Mouse (Mus musculus) embryonic stem cell, embryonic (primary cell): ENCODE results near the gene N4bp2l2.

Experiments used
- CTCF ChIA-PET, 4 experiments: fragments of 300-600 bp in 2 of 4; fragments of 350-600 bp in 2 of 4; sonication (Branson Sonifier 250); formaldehyde crosslinking; loops; one replicate each; lab custom pipeline; 2022; ENCODE audit warnings: inconsistent platforms in 2 of 4; lab: Charles Lee
- POLR2A ChIA-PET, 4 experiments: fragments of 300-600 bp in 2 of 4; fragments of 350-600 bp in 2 of 4; sonication (Branson Sonifier 250); formaldehyde crosslinking; loops; one replicate each; lab custom pipeline; 2022; ENCODE audit warnings: antibody characterized with exemption in 4 of 4, inconsistent platforms in 1 of 4; lab: Charles Lee

Gene N4bp2l2

DNA sequence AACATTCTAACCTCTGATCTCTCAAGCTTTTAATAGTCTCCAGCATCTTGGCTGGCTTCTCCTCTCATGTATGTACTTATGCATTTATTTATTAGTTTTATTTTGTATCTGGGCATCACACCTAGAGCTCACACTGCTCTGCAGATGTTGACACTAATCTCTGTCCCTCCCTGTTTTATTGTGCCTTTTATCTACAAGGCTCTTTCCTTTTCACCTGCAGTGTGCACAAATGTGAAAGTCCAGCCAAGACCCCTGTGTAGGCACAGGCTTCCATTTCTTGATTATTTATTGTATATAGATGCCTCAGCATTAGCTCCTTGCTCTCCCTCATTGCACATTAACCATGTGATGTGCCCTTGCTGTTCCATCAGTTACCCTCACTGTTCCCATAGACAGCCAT is 104.6 kb downstream of the N4bp2l2 start:
- POLR2A ChIA-PET, result interaction anchor here in 2 of 4 experiments (0.7 to 1.4 kb wide), 4 partner anchors 10 to 39 kb away, joined by 3 read pairs; partner anchors contain the start of gene Brca2 (in 2 of the 2)

DNA sequence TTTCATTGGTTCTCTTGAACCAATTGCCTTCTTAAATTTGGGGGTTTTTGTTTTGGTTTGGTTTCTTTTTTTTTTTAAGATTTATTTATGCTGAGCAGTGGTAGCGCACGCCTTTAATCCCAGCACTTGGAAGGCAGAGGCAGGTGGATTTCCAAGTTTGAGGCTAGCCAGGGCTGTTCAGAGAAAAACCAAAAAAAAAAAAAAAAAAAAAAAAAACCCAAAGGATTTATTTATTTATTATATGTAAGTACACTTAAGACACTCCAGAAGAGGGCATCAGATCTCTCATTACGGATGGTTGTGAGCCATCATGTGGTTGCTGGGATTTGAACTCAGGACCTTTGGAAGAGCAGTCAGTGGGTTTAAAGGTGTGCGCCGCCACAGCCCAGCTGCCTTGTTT is 105.1 kb downstream of the N4bp2l2 start:
- ChIA-PET POLR2A (interaction anchor here in 1 of 4 experiments (1.4 kb wide), 1 partner anchor 13 kb away, joined by 3 read pairs; no protein-coding TSS in a partner anchor), CTCF (interaction anchor here in 1 of 4 experiments (0.7 kb wide), 1 partner anchor 15 kb away, joined by 4 read pairs; no protein-coding TSS in a partner anchor)

More for the DNA sequence above, 104.6 kb downstream of the N4bp2l2 start:
- CTCF ChIA-PET, result interaction anchor here in 1 of 4 experiments (0.7 kb wide), 1 partner anchor 14 kb away, joined by 4 read pairs; no protein-coding TSS in a partner anchor

DNA sequence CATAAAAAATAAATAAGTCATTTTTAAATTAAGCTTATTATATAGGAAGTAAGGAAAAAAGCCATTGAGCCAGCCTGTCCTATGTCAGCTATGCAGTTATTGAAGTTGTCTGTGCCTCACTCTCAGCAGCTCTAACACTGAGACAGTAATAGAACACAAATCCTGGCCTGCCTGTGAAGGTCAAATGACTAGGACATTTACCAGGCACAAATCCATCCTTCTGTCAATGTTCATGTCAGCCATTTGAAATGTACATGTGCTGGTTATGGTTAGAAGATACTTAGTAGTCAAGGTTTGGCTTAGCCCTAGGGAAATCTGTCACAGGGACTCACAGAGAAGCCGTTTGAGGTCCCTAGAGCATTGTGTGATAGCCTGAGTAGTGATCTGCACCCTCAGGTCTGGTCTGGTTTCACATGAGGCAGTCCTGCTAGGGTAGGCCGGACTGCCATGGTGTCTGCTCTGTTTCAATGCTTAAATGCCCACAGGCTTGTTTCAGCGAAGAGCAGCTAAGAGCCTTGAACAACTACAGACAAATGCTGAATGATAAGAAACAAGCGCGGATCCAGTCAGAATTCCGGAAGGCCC is 106.4 kb downstream of the N4bp2l2 start:
- ChIA-PET POLR2A (interaction anchor here in 3 of 4 experiments (0.5 to 2.7 kb wide), 7 partner anchors 12 to 60 kb away, joined by 3 to 10 read pairs (median 4); partner anchors contain the start of gene Brca2 (in 2 of the 3)), CTCF (interaction anchor here in 1 of 4 experiments (0.8 kb wide), 1 partner anchor 12 kb away, joined by 4 read pairs; no protein-coding TSS in a partner anchor)
